Mouse (Mus musculus) bone marrow macrophage, adult 2 months (primary cell): ENCODE data around the gene Mgat4e. TPM values are rescaled to one million over a fixed set of nuclear protein-coding genes. Genes with fewer than 3 reads are reported as not detected.

Experiments
- H3K27ac ChIP-seq: 2 replicates; pipeline ENCODE4 v1.5.1; 2012; ENCODE audit warnings: low read depth, low read length; ENCODE audit not compliant: insufficient read depth
- H3K4me1 ChIP-seq: 2 replicates; pipeline ENCODE4 v1.6.1; 2012; ENCODE audit warnings: low read length; ENCODE audit not compliant: control insufficient read depth, insufficient read depth
- H3K4me3 ChIP-seq: 2 replicates; pipeline ENCODE4 v1.5.1; 2012; ENCODE audit warnings: mild to moderate bottlenecking, low read length, moderate library complexity; ENCODE audit not compliant: insufficient read depth
- CTCF ChIP-seq: IDR thresholded peaks from 2 replicates; pipeline ENCODE4 v1.5.1; 2012; ENCODE audit warnings: low read depth, mild to moderate bottlenecking, low read length, moderate library complexity
- POLR2A ChIP-seq: IDR thresholded peaks from 2 replicates; pipeline ENCODE4 v1.6.1; 2012; ENCODE audit warnings: mild to moderate bottlenecking, low read depth, low read length, borderline replicate concordance
- polyA plus RNA-seq: library from polyadenylated mRNA; stranded (reverse); fragments of >200 nt; gene quantifications from 2 replicates; pipeline ENCODE4 v1.2.4, GENCODE M21; 2012; ENCODE audit not compliant: missing spikeins, insufficient read depth, insufficient read length

Mgat4e gene
- polyA plus RNA-seq, 1 experiment: not detected

GRCm38 (mm10) chr1:134516491-134517198 lies 32.8 kb downstream of the Mgat4e start:
- H3K4me1 ChIP-seq: peaks cover 5% of the 10 kb centered on the region
- H3K4me3 ChIP-seq: no peak overlapping the region
- no peak overlapping the region for H3K27ac ChIP-seq
- TF ChIP-seq CTCF (no peak), POLR2A (no peak)

GRCm38 (mm10) chr1:134515891-134516290 lies 33.6 kb downstream of the Mgat4e start:
- no peak overlapping the region for H3K4me3 ChIP-seq
- TF ChIP-seq POLR2A (no peak), CTCF (no peak)
- H3K4me1 ChIP-seq: peaks cover 5% of the 10 kb centered on the region
- H3K27ac ChIP-seq: no peak overlapping the region

GRCm38 (mm10) chr1:134513876-134514590 lies 35.4 kb downstream of the Mgat4e start:
- H3K4me1 ChIP-seq: peaks cover 5% of the 10 kb centered on the region
- TF ChIP-seq POLR2A (no peak), CTCF (no peak)
- H3K4me3 ChIP-seq: peak overlapping the region; percentile 46
- no peak overlapping the region for H3K27ac ChIP-seq

GRCm38 (mm10) chr1:134513312-134513860 lies 36.1 kb downstream of the Mgat4e start:
- H3K4me3 ChIP-seq: peak overlapping the region; percentile 46
- H3K27ac ChIP-seq: no peak overlapping the region
- TF ChIP-seq CTCF (no peak), POLR2A (no peak)
- H3K4me1 ChIP-seq: peaks cover 5% of the 10 kb centered on the region

- H3K27ac ChIP-seq: no peak overlapping the region
- TF ChIP-seq POLR2A: no peak
- TF ChIP-seq CTCF: no peak
- peaks cover 5% of the 10 kb centered on the region for H3K4me1 ChIP-seq
- H3K4me3 ChIP-seq: no peak overlapping the region
These were observed 36.9 kb downstream of the Mgat4e start for GRCm38 (mm10) chr1:134512584-134512983.

GRCm38 (mm10) chr1:134512183-134512582 lies 37.3 kb downstream of the Mgat4e start:
- TF ChIP-seq CTCF: no peak
- no peak for TF ChIP-seq POLR2A
- H3K27ac ChIP-seq: no peak overlapping the region
- H3K4me3 ChIP-seq: no peak overlapping the region
- H3K4me1 ChIP-seq: peaks cover 5% of the 10 kb centered on the region

- Histone ChIP-seq H3K27ac (no peak overlapping the region), H3K4me3 (no peak overlapping the region), H3K4me1 (peaks cover 5% of the 10 kb centered on the region)
- no peak for TF ChIP-seq POLR2A
- TF ChIP-seq CTCF: no peak
These were observed 39.5 kb downstream of the Mgat4e start for GRCm38 (mm10) chr1:134510018-134510417.

GRCm38 (mm10) chr1:134506201-134506600 lies 43.3 kb downstream of the Mgat4e start:
- no peak overlapping the region for H3K4me3 ChIP-seq
- H3K27ac ChIP-seq: no peak overlapping the region
- TF ChIP-seq POLR2A: no peak
- TF ChIP-seq CTCF: no peak
- H3K4me1 ChIP-seq: no peaks in the 10 kb centered on the region

- TF ChIP-seq POLR2A: no peak
- TF ChIP-seq CTCF: no peak
- H3K4me3 ChIP-seq: no peak overlapping the region
- peaks cover under 1% of the 10 kb centered on the region; the same call in 1 of the 2 replicates for H3K4me1 ChIP-seq
- H3K27ac ChIP-seq: no peak overlapping the region
These were observed 48.6 kb downstream of the Mgat4e start for GRCm38 (mm10) chr1:134500916-134501315.

GRCm38 (mm10) chr1:134495991-134496390 lies 53.5 kb downstream of the Mgat4e start:
- no peak for TF ChIP-seq POLR2A
- no peak for TF ChIP-seq CTCF
- Histone ChIP-seq H3K4me1 (peaks cover 3% of the 10 kb centered on the region; the same call in 1 of the 2 replicates), H3K4me3 (no peak overlapping the region), H3K27ac (no peak overlapping the region)
